Mouse (Mus musculus) heart, embryonic 10.5 days (tissue): ENCODE results near the gene Fbh1. TPM values are rescaled to one million over a fixed set of nuclear protein-coding genes. Genes with fewer than 3 reads are reported as not detected.

Experiments used
- polyA plus RNA-seq: library from polyadenylated mRNA; unstranded; fragments of >200 nt; fragmentation: Nextera tagmentation; extraction: Ambion mirVana; gene quantifications from 2 replicates; pipeline ENCODE4 v1.2.1, GENCODE M21; 2016

Fbh1 gene
- polyA plus RNA-seq, 1 experiment from 2014 or later = 102 TPM

Other genes starting within 250 kb of the Fbh1 start
- 12.7 and 20.5 TPM in 2 replicates for gene Pfkfb3, start 223.5 kb downstream of the Fbh1 start, polyA plus RNA-seq
- 107 and 146 TPM in 2 replicates for gene Rbm17, start 173.4 kb downstream of the Fbh1 start, polyA plus RNA-seq
- not detected in 2 replicates for gene Gm17490, start 151.3 kb downstream of the Fbh1 start, polyA plus RNA-seq
- not detected in 2 replicates for gene Il2ra, start 134.8 kb downstream of the Fbh1 start, polyA plus RNA-seq
- gene Il15ra, start 72.3 kb downstream of the Fbh1 start, polyA plus RNA-seq = 5.1 and 6.3 TPM in 2 replicates
- 37.9 and 38.5 TPM in 2 replicates for gene Ankrd16, start 294 bp upstream of the Fbh1 start, polyA plus RNA-seq